Mouse (Mus musculus) liver, embryonic 12.5 days (tissue): ENCODE data around the gene Trim69. TPM values are rescaled to one million over a fixed set of nuclear protein-coding genes. Genes with fewer than 3 reads are reported as not detected.
A peak's percentile ranks its signal among the peaks of the same experiment; 100 is the strongest.

Experiments used
- ATAC-seq: fragments of 200-750 bp; cut with Nextera tagmentation; 2 replicates; pipeline ENCODE4 v1.8.0; 2017; ENCODE audit warnings: moderate number of reproducible peaks, mild to moderate bottlenecking, moderate library complexity
- H3K27ac ChIP-seq: fragments of 300-500 bp; sonication (generic); 2 replicates; pipeline ENCODE4 v1.5.1; 2016; ENCODE audit warnings: mild to moderate bottlenecking
- H3K27me3 ChIP-seq: fragments of 300-500 bp; sonication (generic); replicated peaks from 2 replicates; pipeline ENCODE4 v1.6.1; 2016; ENCODE audit warnings: mild to moderate bottlenecking, moderate library complexity
- H3K36me3 ChIP-seq: fragments of 300-500 bp; sonication (generic); 2 replicates; pipeline ENCODE4 v1.6.1; 2016; ENCODE audit warnings: mild to moderate bottlenecking, moderate library complexity
- H3K4me1 ChIP-seq: fragments of 300-500 bp; sonication (generic); 2 replicates; pipeline ENCODE4 v1.6.1; 2016
- H3K4me2 ChIP-seq: fragments of 300-500 bp; sonication (generic); 2 replicates; pipeline ENCODE4 v1.6.1; 2016; ENCODE audit warnings: mild to moderate bottlenecking, moderate library complexity
- H3K4me3 ChIP-seq: fragments of 300-500 bp; sonication (generic); 2 replicates; pipeline ENCODE4 v1.5.1; 2016; ENCODE audit warnings: mild to moderate bottlenecking, moderate library complexity
- H3K9ac ChIP-seq: fragments of 300-500 bp; sonication (generic); 2 replicates; pipeline ENCODE4 v1.6.1; 2016; ENCODE audit warnings: mild to moderate bottlenecking, moderate library complexity
- H3K9me3 ChIP-seq: fragments of 300-500 bp; sonication (generic); replicated peaks from 2 replicates; pipeline ENCODE4 v1.6.1; 2016; ENCODE audit warnings: mild to moderate bottlenecking, moderate library complexity
- WGBS: fragments of 180-500 bp; shearing (Covaris S2); methylation state at CpG from one replicate; pipeline ENCODE4 v1.1.7; 2016; ENCODE audit not compliant: insufficient replicate concordance; 5-methylcytosine and 5-hydroxymethylcytosine counted together
- polyA plus RNA-seq: library from polyadenylated mRNA; unstranded; fragments of >200 nt; fragmentation: Nextera tagmentation; extraction: Ambion mirVana; gene quantifications from 2 replicates; pipeline ENCODE4 v1.2.1, GENCODE M21; 2016

The Trim69 gene
- polyA plus RNA-seq = 0.07 TPM in 1 of 2 replicates, not detected in the other

DNA sequence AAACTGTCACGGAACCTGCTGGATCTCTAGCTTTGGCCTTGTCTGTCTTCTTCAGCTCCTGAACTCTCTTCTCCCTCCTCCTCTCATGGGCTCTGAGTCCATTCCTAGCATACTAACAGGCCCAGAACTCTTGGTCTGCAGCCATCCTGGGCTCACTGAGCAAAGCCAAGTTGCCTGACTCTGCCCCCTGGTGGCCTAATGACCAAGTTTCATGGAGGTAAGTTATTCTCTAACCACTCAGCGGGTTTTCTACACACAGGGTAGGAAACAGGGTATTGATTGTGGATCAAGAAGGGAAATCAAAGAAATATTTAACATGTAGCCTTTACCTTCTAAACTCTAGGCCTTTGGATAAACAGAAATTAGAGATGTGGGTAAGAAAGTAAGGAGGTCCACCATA lies at the start of gene Trim69:
TSS of gene Trim69 (plus strand) at position 21 of the 400 bp plus-strand sequence.
- no peaks in the 10 kb centered on the region for H3K36me3 ChIP-seq
- no peak within 1 kb of the TSS for H3K4me3 ChIP-seq
- no peak within 1 kb of the TSS for H3K4me2 ChIP-seq
- 38% methylated on average over 2 of the region's 2 CpGs for WGBS
- no peaks in the 10 kb centered on the region for H3K27me3 ChIP-seq
- H3K27ac ChIP-seq = no peak within 1 kb of the TSS
- 0 out of 2 replicates have a peak, but pooled peaks cover 5% of the 10 kb centered on the region for H3K4me1 ChIP-seq
- ATAC-seq = peak; percentile 57; the same call in 1 of the 2 replicates
- no peaks in the 10 kb centered on the region for H3K9me3 ChIP-seq
- H3K9ac ChIP-seq = no peak within 1 kb of the TSS

DNA sequence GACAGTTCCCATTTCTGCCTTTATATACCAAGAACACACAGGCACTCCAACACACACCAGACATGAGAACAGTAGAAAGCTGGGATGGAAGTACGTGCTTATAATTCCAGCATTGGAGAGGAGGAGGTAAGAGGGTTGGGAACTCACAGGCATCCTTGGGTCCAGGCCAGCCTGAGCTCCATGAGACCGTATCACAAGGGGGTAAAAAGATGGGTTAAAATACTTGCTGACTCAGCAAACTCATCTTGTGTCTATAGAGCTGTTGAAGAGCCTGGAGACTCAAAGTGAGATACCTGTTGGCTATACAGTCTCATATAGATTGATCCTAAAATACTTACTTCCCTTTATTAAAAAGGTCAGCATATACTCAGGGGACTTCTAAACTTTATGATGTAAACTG lies 43.6 kb upstream of the Trim69 start:
- Histone ChIP-seq H3K36me3 (peaks cover 24% of the 10 kb centered on the region), H3K4me2 (peak overlapping the region; percentile 66), H3K27ac (no peak overlapping the region), H3K4me1 (peaks cover 24% of the 10 kb centered on the region), H3K9me3 (no peaks in the 10 kb centered on the region), H3K9ac (no peak overlapping the region), H3K27me3 (no peaks in the 10 kb centered on the region), H3K4me3 (no peak overlapping the region)
- WGBS = 84% methylated on average over 2 of the region's 2 CpGs
- ATAC-seq = no peak

- 1% methylated on average over 47 of the region's 47 CpGs for WGBS
- H3K9ac ChIP-seq = peak within 1 kb of the TSS; percentile 87
- no peaks in the 10 kb centered on the region for H3K27me3 ChIP-seq
- H3K9me3 ChIP-seq = no peaks in the 10 kb centered on the region
- H3K4me2 ChIP-seq = peak within 1 kb of the TSS; percentile 66
- peaks cover 24% of the 10 kb centered on the region for H3K4me1 ChIP-seq
- peaks cover 17% of the 10 kb centered on the region for H3K36me3 ChIP-seq
- peak within 1 kb of the TSS; percentile 82 for H3K4me3 ChIP-seq
- ATAC-seq = peak; percentile 99
- peak within 1 kb of the TSS; percentile 90 for H3K27ac ChIP-seq
These were observed 42.2 kb upstream of the Trim69 start, which contains the start of gene Spg11 for GRCm38 (mm10) chr2:122117961-122118958. Gene Spg11, minus strand, starts transcription at chr2:122118386.

- Histone ChIP-seq H3K4me2 (peak overlapping the region; percentile 25), H3K27ac (no peak overlapping the region)
These were observed 34.6 kb upstream of the Trim69 start for GRCm38 (mm10) chr2:122125680-122126572.

GRCm38 (mm10) chr2:122126765-122127347 lies 33.6 kb upstream of the Trim69 start:
- Histone ChIP-seq H3K27ac (no peak overlapping the region), H3K4me2 (no peak overlapping the region), H3K4me1 (peaks cover 30% of the 10 kb centered on the region), H3K9ac (no peak overlapping the region), H3K4me3 (no peak overlapping the region), H3K9me3 (no peaks in the 10 kb centered on the region), H3K36me3 (no peaks in the 10 kb centered on the region), H3K27me3 (peaks cover 7% of the 10 kb centered on the region)
- 24% methylated on average over 5 of the region's 5 CpGs for WGBS
- ATAC-seq = no peak

More at GRCm38 (mm10) chr2:122125680-122126572, 34.6 kb upstream of the Trim69 start:
- no peaks in the 10 kb centered on the region for H3K36me3 ChIP-seq
- peak; percentile 72 for ATAC-seq
- H3K4me1 ChIP-seq = peaks cover 33% of the 10 kb centered on the region
- H3K9ac ChIP-seq = no peak overlapping the region
- H3K9me3 ChIP-seq = no peaks in the 10 kb centered on the region
- peaks cover 7% of the 10 kb centered on the region for H3K27me3 ChIP-seq
- WGBS = 24% methylated on average over 12 of the region's 12 CpGs
- no peak overlapping the region for H3K4me3 ChIP-seq

- Histone ChIP-seq H3K27ac (no peak overlapping the region), H3K4me3 (no peak overlapping the region), H3K4me1 (peaks cover 30% of the 10 kb centered on the region), H3K36me3 (no peaks in the 10 kb centered on the region), H3K27me3 (peaks cover 7% of the 10 kb centered on the region), H3K9me3 (no peaks in the 10 kb centered on the region), H3K4me2 (no peak overlapping the region), H3K9ac (no peak overlapping the region)
- WGBS = 82% methylated on average over 4 of the region's 4 CpGs
- no peak for ATAC-seq
These were observed 32.9 kb upstream of the Trim69 start for GRCm38 (mm10) chr2:122127635-122128034.

DNA sequence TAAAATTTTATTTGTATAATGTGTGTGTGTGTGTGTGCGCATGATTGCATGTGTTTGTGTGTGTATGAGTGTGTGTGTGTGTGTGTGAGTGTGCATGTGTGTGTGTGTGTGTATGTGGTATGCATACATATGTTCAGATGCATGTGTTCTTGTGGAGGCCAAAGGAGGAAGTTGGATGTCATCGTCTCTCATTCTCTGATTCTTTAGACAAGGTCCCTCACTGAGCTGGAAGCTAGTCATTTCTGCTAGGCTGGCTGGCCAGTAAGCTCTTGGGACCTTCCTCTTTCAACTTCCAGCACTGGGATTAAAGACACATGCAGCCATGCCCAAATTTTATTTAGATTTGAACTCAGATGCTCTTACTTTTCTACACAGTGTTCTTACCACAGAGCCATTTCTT lies 28.4 kb upstream of the Trim69 start:
- Histone ChIP-seq H3K27me3 (peaks cover 7% of the 10 kb centered on the region), H3K4me1 (peaks cover 18% of the 10 kb centered on the region), H3K4me2 (no peak overlapping the region), H3K9ac (no peak overlapping the region), H3K4me3 (no peak overlapping the region), H3K27ac (no peak overlapping the region), H3K9me3 (no peaks in the 10 kb centered on the region), H3K36me3 (no peaks in the 10 kb centered on the region)
- ATAC-seq = no peak
- 52% methylated on average over 2 of the region's 2 CpGs for WGBS

- no peak overlapping the region for H3K27ac ChIP-seq
- no peak overlapping the region for H3K4me3 ChIP-seq
- 45% methylated on average over 2 of the region's 2 CpGs for WGBS
- ATAC-seq = no peak
- peaks cover 20% of the 10 kb centered on the region for H3K4me1 ChIP-seq
- H3K4me2 ChIP-seq = no peak overlapping the region
- no peaks in the 10 kb centered on the region for H3K36me3 ChIP-seq
- no peaks in the 10 kb centered on the region for H3K9me3 ChIP-seq
- H3K27me3 ChIP-seq = peaks cover 7% of the 10 kb centered on the region
- no peak overlapping the region for H3K9ac ChIP-seq
These were observed 27.9 kb upstream of the Trim69 start for GRCm38 (mm10) chr2:122132618-122133017.

DNA sequence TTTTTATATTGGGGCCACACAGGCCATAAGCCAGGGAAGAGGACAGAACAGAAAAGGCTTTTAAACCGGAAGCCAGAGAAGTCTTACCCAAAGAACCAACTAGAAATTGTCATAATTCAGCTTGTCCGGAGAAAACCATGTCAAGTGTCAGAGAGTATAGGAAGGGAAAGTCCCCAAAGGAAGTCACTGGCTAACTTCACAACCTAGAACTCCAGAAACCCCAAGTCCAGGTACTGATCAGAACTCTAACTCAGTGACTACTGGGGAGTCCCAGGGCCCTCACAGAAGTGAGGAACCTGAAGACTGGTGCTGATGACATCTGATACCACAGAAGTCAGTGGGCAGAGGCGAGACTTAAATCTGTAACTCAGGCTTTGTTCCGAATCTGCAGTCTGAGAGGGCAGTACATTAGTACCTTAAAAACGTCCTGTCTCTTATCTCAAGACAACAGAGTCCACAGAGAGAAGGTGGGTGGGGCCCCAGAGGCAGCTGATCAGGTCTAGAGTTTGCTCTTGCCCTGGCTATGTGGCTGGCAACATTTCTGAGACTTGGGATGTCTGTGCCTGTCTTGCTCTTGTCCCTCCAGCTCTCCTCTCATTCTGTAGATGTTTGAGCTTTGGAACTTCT lies 22.5 kb upstream of the Trim69 start:
- no peaks in the 10 kb centered on the region for H3K27me3 ChIP-seq
- peak; percentile 97 for ATAC-seq
- peak overlapping the region; percentile 73 for H3K27ac ChIP-seq
- H3K9me3 ChIP-seq = no peaks in the 10 kb centered on the region
- peak overlapping the region; percentile 49 for H3K4me2 ChIP-seq
- H3K4me1 ChIP-seq = peaks cover 31% of the 10 kb centered on the region
- peak overlapping the region; percentile 28; the same call in 1 of the 2 replicates for H3K9ac ChIP-seq
- WGBS = 28% methylated on average over 5 of the region's 5 CpGs
- no peaks in the 10 kb centered on the region for H3K36me3 ChIP-seq
- H3K4me3 ChIP-seq = no peak overlapping the region

GRCm38 (mm10) chr2:122140815-122141214 lies 19.7 kb upstream of the Trim69 start:
- H3K4me2 ChIP-seq = no peak overlapping the region
- H3K9ac ChIP-seq = no peak overlapping the region
- ATAC-seq = no peak
- no peaks in the 10 kb centered on the region for H3K27me3 ChIP-seq
- no peaks in the 10 kb centered on the region for H3K36me3 ChIP-seq
- H3K9me3 ChIP-seq = no peaks in the 10 kb centered on the region
- H3K4me1 ChIP-seq = peaks cover 24% of the 10 kb centered on the region
- peak overlapping the region; percentile 67 for H3K27ac ChIP-seq
- H3K4me3 ChIP-seq = no peak overlapping the region
- 61% methylated on average over 2 of the region's 2 CpGs for WGBS
